Mouse (Mus musculus) liver, embryonic 15.5 days (tissue): Measurements from ENCODE around the gene Taf6l. TPM values are rescaled to one million over a fixed set of nuclear protein-coding genes. Genes with fewer than 3 reads are reported as not detected.

Experiments
- ATAC-seq: fragments of 200-750 bp; cut with Nextera tagmentation; 2 replicates; pipeline ENCODE4 v1.8.0; 2017; ENCODE audit warnings: moderate number of reproducible peaks, mild to moderate bottlenecking, moderate library complexity; ENCODE audit not compliant: insufficient read depth
- H3K27ac ChIP-seq: fragments of 300-500 bp; sonication (generic); replicated peaks from 2 replicates; pipeline ENCODE4 v1.5.1; 2015; ENCODE audit warnings: mild to moderate bottlenecking, inconsistent platforms
- H3K27me3 ChIP-seq: fragments of 300-500 bp; sonication (generic); 2 replicates; pipeline ENCODE4 v1.6.1; 2015; ENCODE audit warnings: mild to moderate bottlenecking, inconsistent platforms
- H3K36me3 ChIP-seq: fragments of 300-500 bp; sonication (generic); replicated peaks from 2 replicates; pipeline ENCODE4 v1.6.1; 2015; ENCODE audit warnings: moderate library complexity, mild to moderate bottlenecking, inconsistent platforms
- H3K4me1 ChIP-seq: fragments of 300-500 bp; sonication (generic); replicated peaks from 2 replicates; pipeline ENCODE4 v1.6.1; 2015; ENCODE audit warnings: inconsistent platforms
- H3K4me2 ChIP-seq: fragments of 300-500 bp; sonication (generic); 2 replicates; pipeline ENCODE4 v1.6.1; 2015; ENCODE audit warnings: moderate library complexity, mild to moderate bottlenecking, inconsistent platforms
- H3K4me3 ChIP-seq: fragments of 300-500 bp; sonication (generic); replicated peaks from 2 replicates; pipeline ENCODE4 v1.5.1; 2015; ENCODE audit warnings: mild to moderate bottlenecking, inconsistent platforms
- H3K9ac ChIP-seq: fragments of 300-500 bp; sonication (generic); 2 replicates; pipeline ENCODE4 v1.6.1; 2015; ENCODE audit warnings: moderate library complexity, mild to moderate bottlenecking, inconsistent platforms
- H3K9me3 ChIP-seq: fragments of 300-500 bp; sonication (generic); replicated peaks from 2 replicates; pipeline ENCODE4 v1.6.1; 2016; ENCODE audit warnings: inconsistent platforms
- WGBS: fragments of 180-500 bp; shearing (Covaris S2); methylation state at CpG from one replicate; pipeline ENCODE4 v1.1.7; 2015; ENCODE audit warnings: mixed read lengths; ENCODE audit not compliant: insufficient replicate concordance; 5-methylcytosine and 5-hydroxymethylcytosine counted together
- polyA plus RNA-seq: library from polyadenylated mRNA; unstranded; fragments of >200 nt; fragmentation: Nextera tagmentation; extraction: Ambion mirVana; gene quantifications from 2 replicates; pipeline ENCODE4 v1.2.1, GENCODE M21; 2015

The Taf6l gene
- polyA plus RNA-seq, 1 experiment from 2014 or later, result 13.2 TPM

GRCm38 (mm10) chr19:8757471-8757998 is 28.7 kb downstream of the Taf6l start:
- Histone ChIP-seq H3K4me3 (peak overlapping the region; percentile 80), H3K9me3 (no peaks in the 10 kb centered on the region), H3K4me1 (peaks cover 38% of the 10 kb centered on the region), H3K4me2 (peak overlapping the region; percentile 81), H3K9ac (peak overlapping the region; percentile 96), H3K36me3 (peaks cover 51% of the 10 kb centered on the region), H3K27ac (peak overlapping the region; percentile 91), H3K27me3 (no peaks in the 10 kb centered on the region)
- WGBS, result 2% methylated on average over 14 of the region's 14 CpGs
- ATAC-seq, result no peak

GRCm38 (mm10) chr19:8756635-8757387 is 29.4 kb downstream of the Taf6l start, which contains the start of gene Nxf1:
Nxf1 (plus strand) TSS chr19:8757073.
- ATAC-seq, result peak; percentile 92
- WGBS, result under 1% methylated on average over 75 of the region's 75 CpGs
- peak within 1 kb of the TSS; percentile 91 for H3K27ac ChIP-seq
- no peaks in the 10 kb centered on the region for H3K9me3 ChIP-seq
- peaks cover 51% of the 10 kb centered on the region for H3K36me3 ChIP-seq
- H3K4me2 ChIP-seq, result peak within 1 kb of the TSS; percentile 81
- H3K27me3 ChIP-seq, result no peaks in the 10 kb centered on the region
- H3K4me1 ChIP-seq, result peaks cover 38% of the 10 kb centered on the region
- peak within 1 kb of the TSS; percentile 80 for H3K4me3 ChIP-seq
- peak within 1 kb of the TSS; percentile 96 for H3K9ac ChIP-seq

- Histone ChIP-seq H3K4me2 (peak overlapping the region; percentile 81), H3K27ac (peak overlapping the region; percentile 91; the same call in 1 of the 2 replicates), H3K36me3 (peaks cover 54% of the 10 kb centered on the region), H3K4me3 (peak overlapping the region; percentile 80), H3K27me3 (no peaks in the 10 kb centered on the region), H3K9me3 (no peaks in the 10 kb centered on the region), H3K4me1 (peaks cover 38% of the 10 kb centered on the region), H3K9ac (no peak overlapping the region)
- ATAC-seq, result no peak
- WGBS, result 23% methylated on average over 3 of the region's 3 CpGs
These were observed 30.6 kb downstream of the Taf6l start for GRCm38 (mm10) chr19:8755652-8756051.

GRCm38 (mm10) chr19:8747368-8747767 is 38.8 kb downstream of the Taf6l start:
- WGBS, result 65% methylated on average over 2 of the region's 2 CpGs
- no peak overlapping the region for H3K4me3 ChIP-seq
- H3K4me1 ChIP-seq, result peaks cover 13% of the 10 kb centered on the region
- no peak overlapping the region for H3K4me2 ChIP-seq
- no peak overlapping the region for H3K27ac ChIP-seq
- no peaks in the 10 kb centered on the region for H3K9me3 ChIP-seq
- ATAC-seq, result no peak
- H3K9ac ChIP-seq, result no peak overlapping the region
- peaks cover 93% of the 10 kb centered on the region for H3K36me3 ChIP-seq
- no peaks in the 10 kb centered on the region for H3K27me3 ChIP-seq

- H3K4me1 ChIP-seq, result peaks cover 23% of the 10 kb centered on the region
- no peak for ATAC-seq
- H3K36me3 ChIP-seq, result peaks cover 81% of the 10 kb centered on the region
These were observed 40.8 kb downstream of the Taf6l start for GRCm38 (mm10) chr19:8745382-8745781.

GRCm38 (mm10) chr19:8742176-8742575 is 44.0 kb downstream of the Taf6l start:
- H3K36me3 ChIP-seq, result peaks cover 79% of the 10 kb centered on the region
- 11% methylated on average over 14 of the region's 14 CpGs for WGBS

More at GRCm38 (mm10) chr19:8745382-8745781, 40.8 kb downstream of the Taf6l start:
- no peak overlapping the region for H3K4me3 ChIP-seq
- H3K4me2 ChIP-seq, result no peak overlapping the region
- WGBS, result 83% methylated on average over 1 of the region's 1 CpGs
- H3K27me3 ChIP-seq, result no peaks in the 10 kb centered on the region
- H3K9ac ChIP-seq, result no peak overlapping the region
- H3K27ac ChIP-seq, result no peak overlapping the region
- H3K9me3 ChIP-seq, result no peaks in the 10 kb centered on the region

GRCm38 (mm10) chr19:8741243-8741869 is 44.9 kb downstream of the Taf6l start, which contains the start of gene Stx5a:
Stx5a (plus strand) TSS chr19:8741413.
- peak within 1 kb of the TSS; percentile 95 for H3K27ac ChIP-seq
- H3K9me3 ChIP-seq, result no peaks in the 10 kb centered on the region
- H3K4me2 ChIP-seq, result peak within 1 kb of the TSS; percentile 83
- peaks cover 32% of the 10 kb centered on the region for H3K4me1 ChIP-seq
- under 1% methylated on average over 36 of the region's 36 CpGs for WGBS
- ATAC-seq, result peak; percentile 97
- H3K4me3 ChIP-seq, result peak within 1 kb of the TSS; percentile 88
- no peaks in the 10 kb centered on the region for H3K27me3 ChIP-seq
- peak within 1 kb of the TSS; percentile 94 for H3K9ac ChIP-seq
- H3K36me3 ChIP-seq, result peaks cover 71% of the 10 kb centered on the region

More at GRCm38 (mm10) chr19:8742176-8742575, 44.0 kb downstream of the Taf6l start:
- H3K4me1 ChIP-seq, result peaks cover 25% of the 10 kb centered on the region
- H3K27ac ChIP-seq, result peak overlapping the region; percentile 95
- no peaks in the 10 kb centered on the region for H3K27me3 ChIP-seq
- H3K9me3 ChIP-seq, result no peaks in the 10 kb centered on the region
- no peak for ATAC-seq
- peak overlapping the region; percentile 94 for H3K9ac ChIP-seq
- peak overlapping the region; percentile 83 for H3K4me2 ChIP-seq
- peak overlapping the region; percentile 88 for H3K4me3 ChIP-seq

GRCm38 (mm10) chr19:8740603-8741002 is 45.6 kb downstream of the Taf6l start, which contains the start of gene 1700092M07Rik:
1700092M07Rik (plus strand) TSS chr19:8740718.
- Histone ChIP-seq H3K36me3 (peaks cover 63% of the 10 kb centered on the region), H3K4me2 (peak within 1 kb of the TSS; percentile 83), H3K9me3 (no peaks in the 10 kb centered on the region), H3K9ac (peak within 1 kb of the TSS; percentile 94), H3K27me3 (no peaks in the 10 kb centered on the region), H3K27ac (peak within 1 kb of the TSS; percentile 95), H3K4me1 (peaks cover 32% of the 10 kb centered on the region), H3K4me3 (peak within 1 kb of the TSS; percentile 88)
- WGBS, result 72% methylated on average over 14 of the region's 14 CpGs
- ATAC-seq, result no peak

- Histone ChIP-seq H3K27me3 (no peaks in the 10 kb centered on the region), H3K27ac (no peak overlapping the region), H3K4me2 (no peak overlapping the region), H3K4me1 (peaks cover 40% of the 10 kb centered on the region), H3K9me3 (no peaks in the 10 kb centered on the region), H3K36me3 (peaks cover 54% of the 10 kb centered on the region), H3K9ac (no peak overlapping the region), H3K4me3 (no peak overlapping the region)
- 76% methylated on average over 6 of the region's 6 CpGs for WGBS
- no peak for ATAC-seq
These were observed 46.6 kb downstream of the Taf6l start for GRCm38 (mm10) chr19:8739646-8740045.

- Histone ChIP-seq H3K27ac (no peak overlapping the region), H3K4me1 (peaks cover 42% of the 10 kb centered on the region), H3K27me3 (no peaks in the 10 kb centered on the region), H3K4me3 (no peak overlapping the region), H3K4me2 (no peak overlapping the region), H3K36me3 (peaks cover 47% of the 10 kb centered on the region), H3K9me3 (no peaks in the 10 kb centered on the region), H3K9ac (no peak overlapping the region)
- no peak for ATAC-seq
- WGBS, result 77% methylated on average over 7 of the region's 7 CpGs
These were observed 47.3 kb downstream of the Taf6l start for GRCm38 (mm10) chr19:8738911-8739310.

- H3K9ac ChIP-seq, result peak overlapping the region; percentile 70
- peak overlapping the region; percentile 84 for H3K4me2 ChIP-seq
- H3K27me3 ChIP-seq, result peaks cover 6% of the 10 kb centered on the region
- peaks cover 37% of the 10 kb centered on the region for H3K36me3 ChIP-seq
- peak overlapping the region; percentile 80 for H3K4me3 ChIP-seq
- peak; percentile 13; the same call in 1 of the 2 replicates for ATAC-seq
- peak overlapping the region; percentile 77 for H3K27ac ChIP-seq
- peaks cover 26% of the 10 kb centered on the region for H3K4me1 ChIP-seq
- H3K9me3 ChIP-seq, result no peaks in the 10 kb centered on the region
- 2% methylated on average over 11 of the region's 11 CpGs for WGBS
These were observed 50.1 kb downstream of the Taf6l start for GRCm38 (mm10) chr19:8736160-8736467.
